Mouse (Mus musculus) granulocyte monocyte progenitor cell, adult 5-6 weeks (primary cell): Measurements from ENCODE around the gene Wnk4. TPM values are rescaled to one million over a fixed set of nuclear protein-coding genes. Genes with fewer than 3 reads are reported as not detected.

ENCODE experiments used
- ATAC-seq: replicated peaks from 2 replicates; pipeline ENCODE4 v1.8.0; 2016; ENCODE audit warnings: mild to moderate bottlenecking, moderate TSS enrichment, inconsistent platforms; ENCODE audit not compliant: poor library complexity, severe bottlenecking
- total RNA-seq, 2 experiments: library from RNA; stranded (forward) in 1 of 2; stranded (reverse) in 1 of 2; fragments of 200-712, 200-1000 nt in 1 of 2; fragments of >200 nt in 1 of 2; fragmentation: Nextera tagmentation in 1 of 2; gene quantifications; 2 replicates each; pipeline ENCODE4 v1.2.3; 2014 to 2017

The Wnk4 gene
- total RNA-seq, 2 experiments from 2014 or later = not detected

DNA sequence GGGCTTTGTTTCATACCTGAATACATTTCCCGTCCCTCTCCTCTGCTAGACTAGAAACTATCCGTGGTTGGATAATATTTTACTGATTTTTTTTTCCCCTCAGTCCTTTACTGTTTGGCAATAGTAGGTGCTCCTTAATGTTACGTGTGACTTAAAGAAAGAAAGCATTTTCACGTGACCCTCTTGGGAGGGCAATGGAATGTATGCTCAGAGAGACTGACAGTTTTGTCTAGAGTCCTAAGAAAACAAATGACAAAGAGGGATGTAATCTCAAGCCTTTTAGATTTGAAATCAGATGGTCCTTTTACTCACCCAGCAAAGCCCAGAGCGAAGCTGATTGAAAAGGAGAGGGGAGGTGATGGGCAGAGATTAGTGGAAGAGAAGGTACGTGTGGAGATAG, 5.5 kb downstream of the Wnk4 start:
- ATAC-seq = no peak

DNA sequence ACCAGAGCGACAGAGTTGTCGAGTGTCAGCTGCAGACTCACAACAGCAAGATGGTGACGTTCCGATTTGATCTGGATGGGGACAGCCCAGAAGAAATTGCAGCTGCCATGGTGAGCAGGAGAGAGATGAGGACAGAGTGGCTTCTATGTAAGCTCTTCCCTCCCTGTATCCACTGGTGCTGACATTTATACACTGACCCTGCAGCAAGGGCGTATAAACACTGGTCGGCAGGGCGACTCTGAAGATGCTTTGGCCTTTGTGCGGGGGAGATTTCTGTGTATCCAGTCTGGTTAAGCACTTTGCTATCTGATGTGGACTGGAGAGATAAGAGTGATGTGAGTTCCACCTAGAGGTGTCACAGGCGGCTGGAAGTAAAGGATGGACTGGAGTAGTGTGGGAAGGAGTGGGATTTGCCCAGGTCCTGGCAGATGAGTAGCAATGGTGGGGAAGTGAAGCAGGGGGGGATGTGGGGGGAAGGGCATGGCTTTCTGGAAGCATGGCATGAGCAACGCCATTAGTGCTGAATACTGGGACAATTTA, 9.3 kb downstream of the Wnk4 start:
- ATAC-seq = no peak; the same call in 1 of the 2 replicates

DNA sequence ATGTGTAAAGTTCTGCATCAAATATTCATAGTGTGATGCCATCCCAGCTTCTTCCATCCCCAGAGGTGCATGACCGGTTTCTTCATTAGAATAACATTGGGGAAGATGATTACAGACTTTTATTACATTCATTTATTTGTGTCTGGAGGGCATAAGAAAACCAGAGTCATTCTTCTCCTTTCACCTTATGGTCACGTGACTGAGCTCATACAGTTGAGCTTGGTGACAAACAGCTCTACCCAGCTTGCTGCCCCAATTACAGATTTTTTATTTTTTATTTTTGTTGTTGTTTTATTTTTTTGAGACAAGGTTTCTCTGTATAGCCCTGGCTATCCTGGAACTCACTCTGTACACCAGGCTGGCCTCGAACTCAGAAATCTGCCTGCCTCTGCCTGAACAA, 12.1 kb downstream of the Wnk4 start:
- no peak for ATAC-seq

DNA sequence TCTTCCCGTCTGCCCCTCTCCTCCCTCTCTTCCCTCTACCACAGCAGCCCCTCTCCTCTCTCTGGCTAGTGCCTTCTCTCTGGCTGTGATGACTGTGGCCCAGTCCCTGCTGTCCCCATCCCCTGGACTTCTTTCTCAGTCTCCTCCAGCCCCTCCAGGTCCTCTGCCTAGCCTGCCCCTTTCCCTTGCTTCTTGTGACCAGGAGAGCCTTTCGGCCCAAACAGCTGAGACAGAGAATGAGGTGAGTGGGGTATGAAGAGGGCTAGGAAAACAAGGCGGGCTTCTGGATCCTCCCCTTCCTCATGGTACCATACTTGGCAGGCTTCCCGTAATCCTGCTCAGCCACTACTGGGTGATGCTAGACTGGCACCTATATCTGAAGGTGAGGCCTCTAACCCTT, 14.9 kb downstream of the Wnk4 start:
- no peak for ATAC-seq

DNA sequence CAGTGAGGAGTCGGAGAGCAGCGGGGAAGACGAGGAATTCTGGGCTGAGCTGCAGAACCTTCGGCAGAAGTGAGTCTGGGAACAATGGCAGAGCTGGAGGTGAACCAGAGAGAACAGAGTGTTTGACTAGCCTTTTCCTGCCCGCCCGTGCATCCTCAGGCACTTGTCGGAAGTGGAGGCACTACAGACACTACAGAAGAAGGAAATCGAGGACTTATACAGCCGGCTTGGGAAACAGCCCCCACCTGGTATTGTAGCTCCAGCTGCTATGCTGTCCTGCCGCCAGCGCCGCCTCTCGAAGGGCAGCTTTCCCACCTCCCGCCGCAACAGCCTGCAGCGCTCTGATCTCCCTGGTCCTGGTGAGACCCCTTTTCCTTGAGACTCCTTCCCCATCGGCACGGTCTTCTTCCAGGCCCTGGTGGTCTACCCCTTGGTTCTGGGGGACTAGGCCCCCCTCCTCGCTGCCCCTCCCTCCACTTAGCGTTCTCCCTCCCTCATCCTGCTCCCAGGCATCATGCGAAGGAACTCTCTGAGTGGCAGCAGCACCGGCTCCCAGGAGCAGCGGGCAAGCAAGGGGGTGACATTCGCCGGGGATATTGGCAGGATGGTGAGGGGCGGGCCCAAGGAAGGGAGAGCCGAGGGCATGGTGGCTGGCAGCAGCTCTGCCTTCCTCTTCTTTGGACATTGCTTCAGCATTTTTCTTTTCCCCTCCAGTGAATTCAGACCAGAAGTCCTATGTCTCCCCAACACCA, 16.1 kb downstream of the Wnk4 start:
- no peak for ATAC-seq

DNA sequence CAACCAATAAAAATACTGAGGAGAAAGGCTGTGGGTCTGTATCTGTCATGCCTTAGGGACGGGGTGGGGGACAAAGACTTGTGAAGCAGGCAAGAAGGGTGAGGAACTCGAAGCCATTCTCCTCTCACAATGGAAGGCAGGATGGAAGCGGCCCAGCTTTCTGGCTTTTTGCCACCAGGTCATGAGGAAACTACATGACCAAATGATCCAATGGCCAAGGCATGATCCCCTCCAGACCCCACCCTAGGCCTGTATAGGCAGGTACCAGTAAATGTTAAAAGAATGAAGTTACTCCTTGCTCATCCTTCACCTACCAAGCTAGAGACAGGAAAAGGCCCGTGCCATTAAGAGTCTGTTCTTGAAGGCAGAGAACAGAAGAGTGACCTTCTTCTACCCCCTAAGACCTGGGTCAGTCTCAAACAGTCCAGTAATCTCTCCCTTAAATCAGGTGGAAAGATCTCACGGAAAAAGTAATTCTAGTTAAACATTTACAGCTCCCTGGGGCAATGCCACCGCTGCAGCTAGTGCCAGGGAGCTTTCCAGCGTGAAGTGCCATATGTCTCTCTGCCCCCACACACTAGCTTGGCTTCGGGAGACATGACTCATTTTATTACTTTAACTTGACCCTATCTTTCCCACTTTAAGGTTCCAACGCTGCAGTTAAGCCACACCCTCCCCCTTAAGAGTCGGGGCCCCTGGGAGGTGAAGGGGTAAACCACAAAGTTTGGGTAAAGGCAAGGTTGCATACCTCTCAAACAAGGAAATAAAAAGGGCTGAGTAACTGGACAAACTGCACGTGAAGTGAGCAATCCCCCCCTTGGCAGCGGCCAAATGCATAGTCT, 17.2 kb downstream of the Wnk4 start:
- ATAC-seq = peak; percentile 15; the same call in 1 of the 2 replicates

DNA sequence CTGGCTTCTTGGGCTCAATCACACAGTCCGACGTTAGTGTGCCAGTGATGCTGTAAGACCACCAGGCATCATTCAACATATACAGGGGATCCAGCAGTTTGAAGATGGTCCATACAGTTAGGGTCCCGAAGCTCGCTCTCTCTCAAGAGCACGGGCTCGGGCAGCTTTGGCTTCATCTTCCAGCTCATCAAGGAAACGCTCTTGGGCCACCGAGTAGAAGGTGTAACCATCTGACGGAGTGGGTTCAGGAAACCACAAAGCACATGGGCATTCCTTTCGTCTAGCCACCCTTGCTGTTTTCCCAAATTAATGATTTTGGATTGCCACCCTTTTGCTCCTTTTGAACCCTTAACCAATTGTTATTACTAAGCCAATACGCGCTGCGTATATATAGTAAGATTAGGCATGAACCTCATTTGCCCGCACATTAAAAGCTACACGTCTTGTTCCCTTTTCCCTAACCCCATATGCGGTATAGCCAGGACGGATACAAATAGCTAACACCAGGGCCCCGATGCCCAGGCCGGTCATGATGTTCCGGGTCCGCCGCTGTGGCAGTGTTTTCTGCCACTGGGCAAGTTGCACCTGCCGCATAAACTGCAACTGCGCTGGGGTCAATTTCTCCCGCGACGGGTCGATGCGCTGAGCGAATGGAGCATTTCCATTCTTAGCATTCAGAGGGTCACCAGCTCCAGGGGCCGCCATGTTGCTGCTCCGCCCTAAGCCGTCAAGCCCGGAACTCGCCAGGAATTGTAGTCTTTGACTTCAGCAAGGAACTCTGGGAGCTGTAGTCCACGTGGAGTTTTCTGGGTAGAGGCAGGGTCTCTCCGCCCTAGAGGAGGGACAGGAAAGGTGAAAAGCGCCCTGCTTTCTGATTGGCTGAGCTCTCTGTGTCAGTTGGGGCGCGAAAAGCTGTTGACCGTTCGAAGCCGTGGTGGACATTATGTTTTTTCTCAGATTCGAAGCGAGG, 18.1 kb downstream of the Wnk4 start, which contains the start of the genes Cntd1 and Coa3:
Gene Cntd1 (plus strand): TSS at position 790 of the 970 bp plus-strand sequence.
Gene Coa3 (minus strand): TSS at position 892 of the 970 bp plus-strand sequence.
- ATAC-seq = peak; percentile 92

DNA sequence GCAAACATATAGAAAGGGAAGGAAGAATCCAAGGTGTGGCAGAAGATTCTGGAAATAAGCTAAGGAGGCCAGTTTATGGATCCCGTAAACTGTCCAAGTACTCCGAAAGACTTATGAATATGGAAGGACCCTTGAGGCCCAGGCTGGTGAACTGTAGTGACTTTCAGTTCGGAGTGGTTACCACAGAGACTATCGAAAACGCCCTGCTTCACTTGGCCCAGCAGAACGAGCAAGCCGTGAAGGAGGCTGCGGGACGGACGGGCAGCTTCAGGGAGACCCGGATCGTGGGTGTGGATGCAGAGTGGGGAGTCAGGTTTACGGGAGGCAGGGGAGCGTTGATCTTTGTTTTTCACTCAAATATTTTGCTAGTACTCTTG, 18.8 kb downstream of the Wnk4 start:
- peak; percentile 6; the same call in 1 of the 2 replicates for ATAC-seq

DNA sequence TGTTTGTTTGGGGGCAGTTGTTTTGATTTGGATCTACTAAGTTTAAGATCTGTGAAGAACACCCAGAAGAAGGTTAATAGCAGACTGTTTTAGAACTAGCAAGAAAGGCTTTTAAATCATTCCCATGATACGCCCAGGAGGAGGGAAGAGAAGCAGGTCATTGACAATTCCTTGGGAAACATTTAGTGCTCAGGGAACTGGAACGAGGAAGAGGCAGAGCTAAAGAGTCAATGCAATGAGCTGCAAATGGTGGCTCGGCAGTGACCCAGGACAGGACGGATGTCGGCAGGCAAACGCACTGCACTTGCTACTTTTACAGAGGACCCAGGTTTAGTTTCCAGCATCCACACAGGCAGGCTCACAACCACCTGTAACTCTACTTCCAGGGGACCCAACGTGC, 20.5 kb downstream of the Wnk4 start:
- ATAC-seq = no peak

DNA sequence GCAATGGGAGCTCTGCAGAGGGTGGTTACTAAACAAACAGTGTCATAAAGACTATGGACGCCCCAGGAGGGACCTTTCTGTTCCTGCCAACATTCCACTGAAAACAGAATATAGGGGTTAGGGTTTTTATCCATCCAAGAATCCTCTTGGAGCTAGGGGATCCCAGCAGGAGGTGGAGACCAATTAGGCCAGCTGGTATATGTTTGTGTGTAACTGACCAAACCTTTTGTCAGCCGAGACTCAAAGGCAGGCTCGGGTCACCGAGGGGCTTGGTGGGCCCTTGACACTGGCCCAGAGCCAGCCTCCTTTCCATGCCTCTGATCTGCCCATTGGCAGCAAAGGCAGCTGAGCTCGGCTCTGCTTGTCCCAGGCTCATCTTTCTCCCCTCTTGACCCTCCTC, 22.5 kb downstream of the Wnk4 start:
- no peak for ATAC-seq

DNA sequence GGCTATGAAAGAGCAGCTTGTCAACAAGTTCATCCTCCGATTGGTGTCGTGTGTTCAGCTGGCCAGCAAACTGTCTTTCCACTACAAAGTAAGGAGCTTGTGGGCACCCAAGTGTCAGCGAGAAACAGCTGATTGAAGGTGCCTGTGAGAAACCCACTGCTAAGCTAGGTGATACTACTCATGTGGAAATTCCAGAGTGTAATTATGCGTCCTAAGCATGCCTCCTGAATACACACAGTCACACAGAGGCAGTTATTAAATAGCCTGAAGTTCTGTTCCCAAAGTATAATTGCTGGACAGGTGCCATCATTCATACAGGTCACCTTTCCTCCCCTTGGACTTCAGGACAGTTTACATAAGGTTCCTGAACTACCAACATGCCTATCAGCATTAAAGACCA, 23.4 kb downstream of the Wnk4 start:
- ATAC-seq = no peak

DNA sequence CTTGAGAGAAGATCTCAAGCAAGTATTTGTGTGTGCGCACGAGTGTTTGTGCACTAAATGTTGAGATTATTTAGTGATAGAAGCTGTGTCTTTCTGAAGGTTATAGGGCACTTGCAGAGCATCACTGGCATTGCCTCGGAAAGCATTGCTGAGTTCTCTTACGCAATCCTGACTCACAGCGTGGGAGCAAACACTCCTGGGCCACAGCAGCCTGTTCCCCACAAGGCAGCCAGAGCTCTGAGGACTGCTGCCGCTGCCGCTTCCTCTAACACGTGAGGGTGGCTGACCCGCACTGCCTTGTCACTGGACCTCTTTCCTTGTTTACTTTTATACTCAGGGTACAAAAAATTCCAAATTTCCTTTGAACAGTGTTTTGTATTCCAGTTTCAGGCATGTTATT, 26.9 kb downstream of the Wnk4 start:
- peak; percentile 93 for ATAC-seq

DNA sequence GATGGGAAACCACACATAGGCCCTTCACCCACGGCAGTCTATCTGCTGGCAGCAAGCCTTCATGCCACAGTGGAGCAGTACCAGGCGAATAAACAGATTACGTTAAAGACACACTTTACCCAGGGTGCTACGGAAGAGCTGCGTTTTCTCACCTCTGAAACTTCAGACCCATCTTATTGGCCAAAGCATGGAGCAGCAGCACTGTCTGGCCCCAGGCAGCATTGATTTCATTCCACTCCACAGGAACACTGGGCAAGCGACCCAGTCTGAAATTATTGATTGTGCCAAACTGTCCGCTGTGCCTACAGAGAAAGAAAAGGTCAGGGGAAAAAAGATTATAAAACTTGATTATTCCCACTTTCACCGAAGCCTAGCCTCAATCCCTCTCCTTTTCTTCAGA, 30.9 kb downstream of the Wnk4 start:
- ATAC-seq = no peak

DNA sequence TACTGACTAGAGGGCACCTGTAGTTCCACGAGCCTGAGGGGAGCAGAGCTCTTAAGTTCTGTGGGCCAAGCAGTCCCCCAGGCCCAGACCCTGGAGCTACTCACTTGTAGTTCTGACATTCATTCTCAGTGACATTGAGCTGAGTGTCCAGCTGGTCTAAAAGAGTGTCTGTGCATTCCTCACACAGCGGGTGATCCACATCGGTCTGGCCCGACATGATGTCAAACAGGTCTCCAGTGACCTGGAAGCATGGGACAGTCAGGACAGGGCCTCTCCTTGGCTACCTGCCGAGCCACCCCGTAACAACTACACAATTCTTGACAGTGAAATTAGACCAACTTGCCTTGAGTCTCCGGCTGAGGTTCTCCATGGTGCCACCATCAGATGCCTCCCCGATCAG, 34.8 kb downstream of the Wnk4 start:
- ATAC-seq = no peak

DNA sequence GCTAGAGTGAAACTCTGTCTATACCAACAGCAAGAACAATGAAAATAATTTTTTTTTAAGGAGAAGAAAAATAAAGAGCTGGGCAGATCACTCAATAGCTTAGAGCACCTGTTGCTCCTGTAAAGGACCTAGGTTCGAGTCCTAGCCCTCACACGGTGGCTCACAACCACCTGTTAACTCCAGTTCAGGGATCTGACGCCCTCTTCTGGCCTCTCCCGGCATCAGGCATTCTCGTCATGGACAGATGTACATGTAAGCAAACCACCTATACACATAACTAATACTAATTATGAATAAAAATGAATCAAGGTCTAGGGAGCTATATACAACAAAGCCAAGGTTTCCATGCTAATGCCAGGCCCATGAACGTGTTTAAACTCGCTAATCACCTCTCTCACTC, 40.5 kb downstream of the Wnk4 start:
- no peak for ATAC-seq

DNA sequence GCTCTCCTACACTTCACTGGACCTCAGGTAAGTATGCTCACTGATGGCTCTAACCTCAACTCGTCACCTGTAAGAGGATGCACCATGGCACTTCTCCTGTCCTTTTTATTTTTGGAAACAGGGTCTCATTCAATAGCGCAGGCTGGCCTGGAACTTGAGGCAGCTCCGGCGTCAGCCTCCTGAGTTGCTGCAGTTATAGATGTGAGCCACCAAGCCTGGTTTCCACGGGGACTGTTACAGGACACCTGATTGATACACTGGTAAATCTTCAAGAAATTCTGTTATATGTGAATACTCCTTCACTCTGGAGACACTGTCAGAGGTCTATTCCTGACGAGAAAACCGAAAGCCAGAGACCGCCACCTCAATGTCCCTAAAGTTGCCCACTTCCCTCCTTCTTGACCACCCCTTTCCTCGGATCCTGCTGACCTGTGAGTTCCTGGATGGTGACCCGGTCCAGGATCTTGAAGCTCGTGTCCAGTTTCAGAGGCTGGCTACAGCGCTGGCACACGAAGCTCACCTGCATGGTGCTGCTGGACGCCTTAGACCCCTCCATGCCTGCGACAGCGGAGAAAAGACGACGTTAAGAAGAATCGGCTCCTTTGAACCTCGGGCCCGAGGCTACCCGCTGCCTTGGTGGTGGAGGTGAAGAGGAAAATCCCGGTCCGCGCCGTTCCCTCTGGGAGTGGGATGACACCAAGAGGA, 41.1 kb downstream of the Wnk4 start:
- ATAC-seq = peak; percentile 25

DNA sequence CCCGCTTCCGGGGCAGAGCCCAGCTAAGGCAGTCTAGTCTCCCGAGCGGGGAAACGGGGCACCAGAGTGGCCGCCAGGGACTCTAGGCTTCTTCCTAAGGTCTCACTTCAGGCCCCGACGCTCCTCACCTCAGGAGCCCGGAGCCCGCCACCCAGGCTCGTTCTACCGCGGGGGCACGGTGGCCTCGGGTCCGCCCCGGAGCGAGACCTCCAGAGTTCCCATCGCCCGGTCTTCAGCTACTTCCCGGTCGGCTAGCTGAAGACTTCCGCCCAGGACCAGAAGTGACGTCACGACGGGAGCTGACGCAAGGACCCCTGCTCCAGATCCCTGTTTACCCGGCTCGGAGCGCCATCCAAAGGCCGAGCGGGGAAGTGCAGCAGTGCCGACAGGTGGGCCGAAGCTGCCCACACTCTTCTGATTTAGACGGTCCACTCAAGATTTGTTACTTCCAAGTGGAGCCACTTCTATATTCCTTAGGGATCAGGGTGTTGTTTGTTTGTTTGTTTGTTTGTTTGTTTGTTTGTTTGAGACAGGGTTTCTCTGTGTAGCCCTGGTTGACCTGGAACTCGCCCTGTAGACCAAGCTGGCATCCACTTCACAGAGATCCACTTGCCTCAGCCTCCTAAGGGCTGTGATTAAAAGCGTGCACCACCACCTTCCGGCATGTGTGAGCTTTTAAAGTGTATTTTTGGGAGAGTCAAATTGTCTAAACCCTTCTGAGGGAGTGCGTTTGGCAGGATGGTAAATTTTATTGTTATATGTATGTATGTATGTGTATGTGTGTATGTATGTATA, 41.8 kb downstream of the Wnk4 start, which contains the start of gene Becn1:
Gene Becn1 (minus strand): TSS at position 283 of the 795 bp plus-strand sequence.
- peak; percentile 97 for ATAC-seq

DNA sequence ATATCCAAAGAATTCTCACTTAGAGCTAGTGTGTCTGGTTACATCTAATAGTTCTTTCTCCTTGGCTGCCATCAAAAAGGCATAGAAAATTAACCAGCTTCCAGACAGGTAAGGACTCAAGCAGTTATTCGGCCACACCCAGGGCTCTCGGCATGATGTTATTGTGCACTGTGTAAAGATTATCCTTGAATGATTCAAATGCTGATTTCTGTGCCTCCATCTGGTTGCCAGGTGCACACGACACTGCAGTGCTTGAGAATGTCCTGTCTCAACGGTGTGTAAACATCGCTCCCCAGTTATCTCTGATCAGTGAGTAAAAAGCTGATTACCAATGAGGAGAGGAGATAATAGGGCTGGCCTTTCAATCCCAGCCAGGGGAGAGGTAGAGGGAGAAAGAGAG, 47.4 kb downstream of the Wnk4 start:
- ATAC-seq = no peak

DNA sequence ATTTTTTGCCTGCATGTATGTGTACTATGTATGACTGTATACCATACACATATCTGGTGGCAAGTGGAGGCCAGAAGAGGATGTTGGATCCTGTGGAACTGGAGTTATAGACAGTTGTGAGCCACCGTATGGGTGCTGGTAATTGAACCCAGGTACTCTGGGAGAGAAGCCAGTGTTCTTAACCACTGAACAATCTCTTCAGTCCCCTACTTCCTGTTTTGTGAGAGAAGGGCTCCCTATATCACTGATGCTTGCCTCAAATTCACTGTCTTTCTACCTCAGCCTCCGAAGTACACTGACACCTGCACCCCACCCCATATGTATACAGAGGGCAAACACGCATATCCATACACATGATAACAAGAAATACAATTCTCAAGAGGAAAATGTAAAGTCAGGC, 50.7 kb downstream of the Wnk4 start:
- ATAC-seq = no peak
